Mouse (Mus musculus): Measurements from ENCODE around the gene Kcnj3. TPM values are rescaled to one million over a fixed set of nuclear protein-coding genes. Genes with fewer than 3 reads are reported as not detected.

Gene Kcnj3
- 0.28 and 0.43 TPM in 2 replicates for polyA plus RNA-seq (2014; fragmentation: Nextera tagmentation; extraction: Ambion mirVana)

DNA sequence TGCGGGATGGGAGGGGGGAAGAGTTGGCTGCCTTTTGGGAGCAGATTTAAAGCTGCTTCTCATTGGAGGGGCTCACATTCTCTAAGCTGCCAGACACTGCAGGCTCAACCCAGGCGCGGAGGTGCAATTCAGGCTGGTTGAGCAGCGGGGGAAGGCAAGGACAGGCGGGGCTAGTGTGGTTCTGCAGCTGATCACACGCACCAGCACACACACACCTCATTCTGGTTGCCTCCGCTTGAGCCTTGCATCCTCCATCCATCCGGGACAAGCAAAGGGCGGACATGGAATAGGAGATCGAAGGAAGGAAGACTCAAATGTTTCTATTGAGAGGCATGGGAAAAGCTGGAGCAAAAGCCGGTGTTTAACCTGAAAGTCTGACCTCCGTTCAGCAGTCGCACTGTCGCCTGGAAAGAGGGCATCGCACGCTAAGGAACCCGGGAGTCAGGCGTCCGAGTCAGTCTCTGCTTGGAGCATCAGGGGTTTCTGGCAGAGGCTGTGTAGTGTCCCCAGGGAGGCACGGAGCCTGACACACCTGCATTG is at the start of gene Kcnj3:
Gene Kcnj3 (plus strand): TSS at position 250 of the 540 bp plus-strand sequence.
- no peaks in the 10 kb centered on the region for H3K36me3 ChIP-seq (ENCODE audit: control insufficient read depth, insufficient read depth, low read length)
- peak; percentile 30; the same call in 1 of the 2 replicates for ATAC-seq (ENCODE audit: insufficient number of reproducible peaks, insufficient read depth, low FRiP score, low read depth)
- 1% methylated on average over 20 of the region's 20 CpGs for WGBS
- H3K4me2 ChIP-seq (replicated peaks; ENCODE audit: low read depth, low read length) = peak within 1 kb of the TSS; percentile 86
- H3K9me3 ChIP-seq (ENCODE audit: control insufficient read depth, low read depth, low read length) = no peaks in the 10 kb centered on the region
- no peak within 1 kb of the TSS; the same call in 1 of the 2 replicates for H3K9ac ChIP-seq (replicated peaks; ENCODE audit: low read depth, low read length)
- 0 out of 2 replicates have a peak, but pooled peaks cover 9% of the 10 kb centered on the region for H3K4me1 ChIP-seq (ENCODE audit: control insufficient read depth, insufficient read depth, low read length)
- H3K27ac ChIP-seq (ENCODE audit: low read length) = no peak within 1 kb of the TSS
- peaks cover 17% of the 10 kb centered on the region for H3K27me3 ChIP-seq (ENCODE audit: control insufficient read depth, insufficient read depth, low read length)
- H3K4me3 ChIP-seq (ENCODE audit: low read depth, low read length) = peak within 1 kb of the TSS; percentile 40

DNA sequence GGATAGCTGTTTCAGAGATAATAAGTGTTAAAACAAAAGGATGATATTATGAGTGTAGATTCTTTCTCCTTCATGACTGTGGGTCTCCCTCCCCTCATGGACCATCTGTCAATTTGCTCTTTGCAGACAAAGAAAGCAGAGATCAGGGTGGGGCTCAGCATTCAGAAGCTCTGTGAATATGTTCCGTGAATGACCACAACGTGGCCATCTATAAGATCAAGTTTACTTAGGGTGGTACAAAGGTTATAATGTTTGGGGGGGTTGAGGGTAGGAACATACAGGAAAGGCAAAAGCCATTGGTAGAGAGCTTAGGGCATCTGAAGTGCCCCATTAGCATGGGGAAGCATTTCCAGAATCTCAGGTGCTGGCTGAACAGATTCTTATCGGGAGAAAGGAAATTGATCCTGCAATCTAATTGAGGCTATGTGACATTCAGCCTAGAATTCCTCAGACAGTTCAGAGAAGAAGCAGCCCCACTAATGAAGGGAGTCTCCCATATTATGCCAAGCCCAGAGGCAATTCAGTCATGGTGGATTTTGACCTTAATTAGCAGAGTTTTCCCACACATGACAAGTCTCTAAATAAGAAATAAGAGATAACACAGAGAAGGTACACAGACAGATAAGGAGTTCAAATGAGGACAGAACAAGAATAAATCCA is 45.3 kb upstream of the Kcnj3 start:
- Histone ChIP-seq H3K36me3 (ENCODE audit: control insufficient read depth, insufficient read depth, low read length) (no peaks in the 10 kb centered on the region), H3K4me2 (replicated peaks; ENCODE audit: low read depth, low read length) (no peak overlapping the region), H3K9me3 (ENCODE audit: control insufficient read depth, low read depth, low read length) (no peaks in the 10 kb centered on the region), H3K4me1 (ENCODE audit: control insufficient read depth, insufficient read depth, low read length) (no peaks in the 10 kb centered on the region), H3K9ac (replicated peaks; ENCODE audit: low read depth, low read length) (no peak overlapping the region), H3K27me3 (ENCODE audit: control insufficient read depth, insufficient read depth, low read length) (no peaks in the 10 kb centered on the region), H3K27ac (ENCODE audit: low read length) (no peak overlapping the region), H3K4me3 (ENCODE audit: low read depth, low read length) (no peak overlapping the region)
- 65% methylated on average over 3 of the region's 3 CpGs for WGBS
- no peak for ATAC-seq (ENCODE audit: insufficient number of reproducible peaks, insufficient read depth, low FRiP score, low read depth)

- WGBS = 81% methylated on average over 1 of the region's 1 CpGs
- H3K27ac ChIP-seq (ENCODE audit: low read length) = no peak overlapping the region
- H3K9ac ChIP-seq (replicated peaks; ENCODE audit: low read depth, low read length) = no peak overlapping the region
- H3K36me3 ChIP-seq (ENCODE audit: control insufficient read depth, insufficient read depth, low read length) = no peaks in the 10 kb centered on the region
- no peak overlapping the region for H3K4me3 ChIP-seq (ENCODE audit: low read depth, low read length)
- ATAC-seq (ENCODE audit: insufficient number of reproducible peaks, insufficient read depth, low FRiP score, low read depth) = no peak
- no peaks in the 10 kb centered on the region for H3K9me3 ChIP-seq (ENCODE audit: control insufficient read depth, low read depth, low read length)
- no peak overlapping the region for H3K4me2 ChIP-seq (replicated peaks; ENCODE audit: low read depth, low read length)
- no peaks in the 10 kb centered on the region for H3K27me3 ChIP-seq (ENCODE audit: control insufficient read depth, insufficient read depth, low read length)
- no peaks in the 10 kb centered on the region for H3K4me1 ChIP-seq (ENCODE audit: control insufficient read depth, insufficient read depth, low read length)
Observed at GRCm38 (mm10) chr2:55405307-55405706, 30.5 kb upstream of the Kcnj3 start.

GRCm38 (mm10) chr2:55427633-55428032 is 8.1 kb upstream of the Kcnj3 start:
- Histone ChIP-seq H3K27me3 (ENCODE audit: control insufficient read depth, insufficient read depth, low read length) (no peaks in the 10 kb centered on the region), H3K4me2 (replicated peaks; ENCODE audit: low read depth, low read length) (no peak overlapping the region), H3K36me3 (ENCODE audit: control insufficient read depth, insufficient read depth, low read length) (no peaks in the 10 kb centered on the region), H3K4me1 (ENCODE audit: control insufficient read depth, insufficient read depth, low read length) (no peaks in the 10 kb centered on the region), H3K27ac (ENCODE audit: low read length) (no peak overlapping the region), H3K9me3 (ENCODE audit: control insufficient read depth, low read depth, low read length) (no peaks in the 10 kb centered on the region), H3K9ac (replicated peaks; ENCODE audit: low read depth, low read length) (no peak overlapping the region), H3K4me3 (ENCODE audit: low read depth, low read length) (no peak overlapping the region)
- ATAC-seq (ENCODE audit: insufficient number of reproducible peaks, insufficient read depth, low FRiP score, low read depth) = no peak
- 27% methylated on average over 2 of the region's 2 CpGs for WGBS

DNA sequence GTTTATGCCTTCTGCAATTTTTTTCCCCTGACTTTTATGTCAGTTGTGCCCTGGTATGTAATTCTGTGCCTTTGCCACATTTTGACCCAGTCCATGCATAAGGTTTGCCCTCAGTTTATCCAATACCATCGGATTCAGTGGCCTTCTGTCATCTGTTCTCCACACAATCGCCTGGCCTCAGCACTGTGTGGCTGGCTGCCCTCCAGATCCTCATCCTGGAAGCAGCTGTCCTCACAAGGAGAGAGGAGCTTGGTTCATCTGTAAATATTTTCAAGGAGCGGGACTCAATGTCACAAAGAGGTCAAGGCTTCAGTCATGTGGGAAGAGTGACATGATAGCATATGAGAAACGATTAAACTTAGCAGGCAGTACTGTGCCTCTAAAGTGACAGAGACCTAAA is 3.7 kb upstream of the Kcnj3 start:
- ATAC-seq (ENCODE audit: insufficient number of reproducible peaks, insufficient read depth, low FRiP score, low read depth) = no peak
- peaks cover 8% of the 10 kb centered on the region; the same call in 1 of the 2 replicates for H3K27me3 ChIP-seq (ENCODE audit: control insufficient read depth, insufficient read depth, low read length)
- no peaks in the 10 kb centered on the region for H3K9me3 ChIP-seq (ENCODE audit: control insufficient read depth, low read depth, low read length)
- 0 out of 2 replicates have a peak, but pooled peaks cover 6% of the 10 kb centered on the region for H3K4me1 ChIP-seq (ENCODE audit: control insufficient read depth, insufficient read depth, low read length)
- H3K36me3 ChIP-seq (ENCODE audit: control insufficient read depth, insufficient read depth, low read length) = no peaks in the 10 kb centered on the region
- WGBS = 49% methylated on average over 4 of the region's 4 CpGs
- H3K9ac ChIP-seq (replicated peaks; ENCODE audit: low read depth, low read length) = no peak overlapping the region
- no peak overlapping the region for H3K27ac ChIP-seq (ENCODE audit: low read length)
- H3K4me2 ChIP-seq (replicated peaks; ENCODE audit: low read depth, low read length) = no peak overlapping the region
- no peak overlapping the region for H3K4me3 ChIP-seq (ENCODE audit: low read depth, low read length)

DNA sequence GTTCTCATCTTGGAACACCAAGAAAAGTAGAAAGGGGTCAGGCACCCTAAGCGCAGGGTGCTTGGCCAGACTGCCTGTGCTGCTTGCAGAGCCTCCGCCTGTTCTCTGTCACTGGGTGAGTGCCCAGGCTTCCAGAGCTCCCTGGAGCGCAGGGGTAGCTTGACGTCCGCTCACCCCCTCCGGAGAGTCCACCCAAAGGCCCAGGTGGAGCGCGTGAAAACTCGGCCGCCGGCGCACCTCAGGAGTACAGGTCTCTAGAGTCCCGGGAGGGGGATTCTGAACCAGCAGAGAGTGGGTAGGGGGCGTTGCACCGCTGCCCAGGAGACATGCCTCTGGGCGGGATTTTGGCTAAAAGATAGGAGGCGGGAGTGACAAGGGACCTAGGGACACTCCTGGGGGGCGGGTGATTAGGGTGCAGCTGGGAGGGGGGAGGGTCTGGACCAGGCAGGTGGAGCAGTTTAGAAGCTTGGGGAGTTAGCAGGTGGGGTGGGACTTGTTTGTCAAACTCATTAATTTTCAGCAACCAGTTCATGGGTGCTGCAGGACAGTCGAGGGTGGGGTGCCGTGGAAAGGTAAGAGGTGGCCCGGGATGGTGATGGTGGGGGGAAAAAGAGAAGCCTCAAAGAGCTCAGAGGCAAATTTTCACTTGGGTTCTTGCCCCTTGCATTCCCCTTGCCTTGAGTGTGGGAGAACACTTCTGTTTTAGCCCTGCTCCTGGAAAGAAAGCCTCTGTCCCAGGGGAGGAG is 664 bp downstream of the Kcnj3 start:
- 1% methylated on average over 21 of the region's 21 CpGs for WGBS
- H3K9ac ChIP-seq (replicated peaks; ENCODE audit: low read depth, low read length) = no peak overlapping the region; the same call in 1 of the 2 replicates
- ATAC-seq (ENCODE audit: insufficient number of reproducible peaks, insufficient read depth, low FRiP score, low read depth) = peak; percentile 59; the same call in 1 of the 2 replicates

DNA sequence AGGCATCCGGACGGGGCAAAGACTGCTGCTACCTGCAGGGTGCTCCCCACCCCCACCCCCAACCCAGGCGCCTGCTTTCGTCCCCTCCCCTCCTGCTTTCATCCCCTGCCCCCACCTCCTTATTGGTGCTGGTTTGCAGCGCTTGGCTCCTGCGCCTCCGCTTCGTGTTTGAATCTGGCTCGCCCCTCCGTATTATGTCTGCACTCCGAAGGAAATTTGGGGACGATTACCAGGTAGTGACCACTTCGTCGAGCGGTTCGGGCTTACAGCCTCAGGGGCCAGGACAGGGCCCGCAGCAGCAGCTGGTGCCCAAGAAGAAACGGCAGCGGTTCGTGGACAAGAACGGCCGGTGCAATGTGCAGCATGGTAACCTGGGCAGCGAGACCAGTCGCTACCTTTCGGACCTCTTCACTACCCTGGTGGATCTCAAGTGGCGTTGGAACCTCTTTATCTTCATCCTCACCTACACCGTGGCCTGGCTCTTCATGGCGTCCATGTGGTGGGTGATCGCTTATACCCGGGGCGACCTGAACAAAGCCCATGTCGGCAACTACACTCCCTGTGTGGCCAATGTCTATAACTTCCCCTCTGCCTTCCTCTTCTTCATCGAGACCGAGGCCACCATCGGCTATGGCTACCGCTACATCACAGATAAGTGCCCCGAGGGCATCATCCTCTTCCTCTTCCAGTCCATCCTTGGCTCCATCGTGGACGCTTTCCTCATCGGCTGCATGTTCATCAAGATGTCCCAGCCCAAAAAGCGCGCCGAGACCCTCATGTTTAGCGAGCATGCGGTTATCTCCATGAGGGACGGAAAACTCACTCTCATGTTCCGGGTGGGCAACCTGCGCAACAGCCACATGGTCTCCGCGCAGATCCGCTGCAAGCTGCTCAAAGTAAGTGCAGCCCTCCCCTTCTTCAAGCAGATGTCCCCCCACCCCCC is 1.5 kb downstream of the Kcnj3 start:
- no peaks in the 10 kb centered on the region for H3K9me3 ChIP-seq (ENCODE audit: control insufficient read depth, low read depth, low read length)
- no peak overlapping the region; the same call in 1 of the 2 replicates for H3K9ac ChIP-seq (replicated peaks; ENCODE audit: low read depth, low read length)
- peak overlapping the region; percentile 40 for H3K4me3 ChIP-seq (ENCODE audit: low read depth, low read length)
- 1% methylated on average over 51 of the region's 51 CpGs for WGBS
- H3K4me2 ChIP-seq (replicated peaks; ENCODE audit: low read depth, low read length) = peak overlapping the region; percentile 86
- no peak overlapping the region for H3K27ac ChIP-seq (ENCODE audit: low read length)
- peaks cover 17% of the 10 kb centered on the region for H3K27me3 ChIP-seq (ENCODE audit: control insufficient read depth, insufficient read depth, low read length)
- ATAC-seq (ENCODE audit: insufficient number of reproducible peaks, insufficient read depth, low FRiP score, low read depth) = no peak
- no peaks in the 10 kb centered on the region for H3K36me3 ChIP-seq (ENCODE audit: control insufficient read depth, insufficient read depth, low read length)
- H3K4me1 ChIP-seq (ENCODE audit: control insufficient read depth, insufficient read depth, low read length) = 0 out of 2 replicates have a peak, but pooled peaks cover 9% of the 10 kb centered on the region

More for the DNA sequence above, 664 bp downstream of the Kcnj3 start:
- Histone ChIP-seq H3K4me2 (replicated peaks; ENCODE audit: low read depth, low read length) (peak overlapping the region; percentile 86), H3K4me1 (ENCODE audit: control insufficient read depth, insufficient read depth, low read length) (0 out of 2 replicates have a peak, but pooled peaks cover 9% of the 10 kb centered on the region), H3K4me3 (ENCODE audit: low read depth, low read length) (peak overlapping the region; percentile 40), H3K27ac (ENCODE audit: low read length) (no peak overlapping the region), H3K27me3 (ENCODE audit: control insufficient read depth, insufficient read depth, low read length) (peaks cover 17% of the 10 kb centered on the region), H3K9me3 (ENCODE audit: control insufficient read depth, low read depth, low read length) (no peaks in the 10 kb centered on the region), H3K36me3 (ENCODE audit: control insufficient read depth, insufficient read depth, low read length) (no peaks in the 10 kb centered on the region)
